Comparison of ENCODE assay signal across 9 mouse cellular contexts in genomic region chr5:138084507-138084906, GRCm38 (mm10). TPM values are rescaled to one million over a fixed set of nuclear protein-coding genes. Genes with fewer than 3 reads are reported as not detected.
DNase-seq lines count a peak whose midpoint lies in the region; ATAC-seq and TF ChIP-seq lines count a peak whose summit lies in the region.
"Had no signal": no experiment of that assay in that cellular context is flagged by ENCODE, and none has a peak within 500 bp of the region (broad histone marks: within the 10 kb centered on the region; RNA-seq: fewer than 3 reads in every experiment).

No protein-coding gene starts in this region.

- WGBS in heart, embryonic 10.5 days = 50% methylated on average over 2 of the region's 2 CpGs
- WGBS in heart, embryonic 16.5 days = 46% methylated on average over 2 of the region's 2 CpGs
- 26% methylated on average over 2 of the region's 2 CpGs for WGBS in liver, postnatal 0 days (ENCODE audit: insufficient replicate concordance)

- DNase-seq in heart, embryonic 10.5 days (ENCODE audit: low spot score) = no peak
- no peak for DNase-seq in heart, postnatal 14 days
- DNase-seq in G1E (ENCODE audit: low spot score) = no peak
- no peak for DNase-seq in liver, postnatal 0 days
- DNase-seq in thymus, postnatal 4 days = no peak
- DNase-seq in gastrocnemius, postnatal 14 days = no peak
- DNase-seq in left cerebral cortex, postnatal 14 days (ENCODE audit: low spot score in 2 of 2) = no peak

- intact Hi-C loops in heart, postnatal 14 days (cut with DNase I) = no loop called here
- intact Hi-C loops in gastrocnemius, postnatal 14 days (cut with DNase I; ENCODE audit: low total_unique reads) = no loop called here
- intact Hi-C loops in left cerebral cortex, postnatal 14 days (cut with DNase I) = no loop called here

- peak overlapping the region; percentile 96 for H3K4me3 ChIP-seq in heart, embryonic 10.5 days
- peak overlapping the region; percentile 96; the same call in 1 of the 2 replicates for H3K4me3 ChIP-seq in G1E (ENCODE audit: low read depth, low read length)
- peak overlapping the region; percentile 100 for H3K4me3 ChIP-seq in heart, embryonic 16.5 days (ENCODE audit: low read length)
- H3K4me3 ChIP-seq in liver, postnatal 0 days (ENCODE audit: low read depth, low read length) = peak overlapping the region; percentile 97

- H3K36me3 ChIP-seq in heart, embryonic 10.5 days = peaks cover 17% of the 10 kb centered on the region; the same call in 1 of the 2 replicates
- peaks cover 28% of the 10 kb centered on the region for H3K36me3 ChIP-seq in G1E (replicated peaks)
- H3K36me3 ChIP-seq in heart, embryonic 16.5 days (ENCODE audit: control insufficient read depth, insufficient read depth) = 0 out of 2 replicates have a peak, but pooled peaks cover 2% of the 10 kb centered on the region
- peaks cover 13% of the 10 kb centered on the region; the same call in 1 of the 2 replicates for H3K36me3 ChIP-seq in liver, postnatal 0 days (replicated peaks; ENCODE audit: insufficient read depth, low read length)

- TF ChIP-seq EP300 in liver, postnatal 0 days (IDR thresholded peaks at IDR 0.05; ENCODE audit: low read depth) = peak; percentile 85

- peak overlapping the region; percentile 99; the same call in 1 of the 2 replicates for H3K9ac ChIP-seq in heart, embryonic 16.5 days (ENCODE audit: low read length)
- 0 out of 2 replicates have a peak overlapping the region, but pooled peaks have one; percentile 35 for H3K9ac ChIP-seq in liver, postnatal 0 days (replicated peaks)

- no peaks in the 10 kb centered on the region for H3K4me1 ChIP-seq in heart, embryonic 10.5 days
- H3K4me1 ChIP-seq in G1E (ENCODE audit: insufficient read depth, low read depth, low read length) = peaks cover 33% of the 10 kb centered on the region
- H3K4me1 ChIP-seq in heart, embryonic 16.5 days (ENCODE audit: control insufficient read depth, insufficient read depth, low read length) = peaks cover 8% of the 10 kb centered on the region
- H3K4me1 ChIP-seq in liver, postnatal 0 days (ENCODE audit: insufficient read depth) = peaks cover 36% of the 10 kb centered on the region

- H3K9me3 ChIP-seq in heart, embryonic 10.5 days = no peaks in the 10 kb centered on the region
- H3K9me3 ChIP-seq in G1E (replicated peaks) = no peaks in the 10 kb centered on the region
- H3K9me3 ChIP-seq in heart, embryonic 16.5 days (replicated peaks; ENCODE audit: control insufficient read depth, low read length) = no peaks in the 10 kb centered on the region
- no peaks in the 10 kb centered on the region for H3K9me3 ChIP-seq in liver, postnatal 0 days (ENCODE audit: low read length)

- H3K27me3 ChIP-seq in heart, embryonic 10.5 days (ENCODE audit: insufficient read depth, poor library complexity, severe bottlenecking) = no peaks in the 10 kb centered on the region
- no peaks in the 10 kb centered on the region for H3K27me3 ChIP-seq in G1E (ENCODE audit: insufficient read depth, low read length)
- H3K27me3 ChIP-seq in heart, embryonic 16.5 days (ENCODE audit: control insufficient read depth, insufficient read depth, low read length) = no peaks in the 10 kb centered on the region
- no peaks in the 10 kb centered on the region for H3K27me3 ChIP-seq in liver, postnatal 0 days (ENCODE audit: insufficient read depth, low read length)

- peak overlapping the region; percentile 85 for H3K4me2 ChIP-seq in heart, embryonic 16.5 days (ENCODE audit: low read depth, low read length)
- peak overlapping the region; percentile 76 for H3K4me2 ChIP-seq in liver, postnatal 0 days (ENCODE audit: low read depth, low read length)

- H3K27ac ChIP-seq in heart, embryonic 10.5 days = peak overlapping the region; percentile 96; the same call in 1 of the 2 replicates
- H3K27ac ChIP-seq in heart, embryonic 16.5 days (ENCODE audit: low read length) = no peak overlapping the region
- H3K27ac ChIP-seq in liver, postnatal 0 days (ENCODE audit: low read depth) = peak overlapping the region; percentile 44; the same call in 1 of the 2 replicates

- no peak for TF ChIP-seq CTCF in G1E (IDR thresholded peaks at IDR 0.05; ENCODE audit: low read depth, low read length)
- TF ChIP-seq CTCF in liver, postnatal 0 days (IDR thresholded peaks at IDR 0.05; ENCODE audit: low read depth) = no peak

- no peak for ATAC-seq in G1E (ENCODE audit: extremely low read depth, insufficient number of reproducible peaks, low FRiP score, poor library complexity, severe bottlenecking)
- no peak for ATAC-seq in heart, embryonic 16.5 days (replicated peaks; ENCODE audit: extremely low read depth, insufficient read depth, low FRiP score)
- ATAC-seq in liver, postnatal 0 days = peak; percentile 33

RNA-seq across cellular contexts. Expression of gene Zkscan1, which starts 0.4 kb away (rescaled TPM):
- 15.6 and 15.8 TPM in 2 replicates for polyA plus RNA-seq in heart, embryonic 10.5 days (2016; fragmentation: Nextera tagmentation; extraction: Ambion mirVana)
- 10 to 100 TPM; 17.8 to 18.0 TPM for total RNA-seq in heart, postnatal 14 days (2021)
- 57.8 and 66.5 TPM in 2 replicates for total RNA-seq in G1E (2014; fragmentation: Nextera tagmentation)
- total RNA-seq in G1E (2017) = 22.2 and 26.7 TPM in 2 replicates
- 2.0 and 2.4 TPM in 2 replicates for polyA plus RNA-seq in G1E (2012)
- 8.9 and 10.1 TPM in 2 replicates for polyA plus RNA-seq in heart, embryonic 16.5 days (2015; fragmentation: Nextera tagmentation; extraction: Ambion mirVana)
- 3.5 and 4.2 TPM in 2 replicates for polyA plus RNA-seq in liver, postnatal 0 days (2015; fragmentation: Nextera tagmentation; extraction: Ambion mirVana)
- 10 to 100 TPM; 10.8 to 11.2 TPM for total RNA-seq in gastrocnemius, postnatal 14 days (2021)
- total RNA-seq in left cerebral cortex, postnatal 14 days (2021) = 10 to 100 TPM; 39.2 to 40.4 TPM

RNA-seq across cellular contexts. Expression of gene Smok3c, which starts 31.5 kb away (rescaled TPM):
- not detected in 2 replicates for polyA plus RNA-seq in heart, embryonic 10.5 days (2016; fragmentation: Nextera tagmentation; extraction: Ambion mirVana)
- not detected for total RNA-seq in heart, postnatal 14 days (2021)
- total RNA-seq in G1E (2014; fragmentation: Nextera tagmentation) (not detected in 2 replicates), G1E (2017) (0.11 TPM in 1 of 2 replicates, not detected in the other)
- not detected in 2 replicates for polyA plus RNA-seq in G1E (2012)
- not detected in 2 replicates for polyA plus RNA-seq in heart, embryonic 16.5 days (2015; fragmentation: Nextera tagmentation; extraction: Ambion mirVana)
- not detected in 2 replicates for polyA plus RNA-seq in liver, postnatal 0 days (2015; fragmentation: Nextera tagmentation; extraction: Ambion mirVana)
- total RNA-seq in gastrocnemius, postnatal 14 days (2021) = not detected
- total RNA-seq in left cerebral cortex, postnatal 14 days (2021) = not detected
- total RNA-seq: heart, adult 18-20 months had no signal

RNA-seq across cellular contexts. Expression of gene Zscan21, which starts 32.2 kb away (rescaled TPM):
- 50.0 and 65.1 TPM in 2 replicates for polyA plus RNA-seq in heart, embryonic 10.5 days (2016; fragmentation: Nextera tagmentation; extraction: Ambion mirVana)
- 10 to 100 TPM; 13.7 to 14.2 TPM for total RNA-seq in heart, postnatal 14 days (2021)
- 24.5 and 33.7 TPM in 2 replicates for total RNA-seq in G1E (2014; fragmentation: Nextera tagmentation)
- 14.1 and 15.6 TPM in 2 replicates for total RNA-seq in G1E (2017)
- 1.2 and 2.8 TPM in 2 replicates for polyA plus RNA-seq in G1E (2012)
- 37.6 and 42.7 TPM in 2 replicates for polyA plus RNA-seq in heart, embryonic 16.5 days (2015; fragmentation: Nextera tagmentation; extraction: Ambion mirVana)
- 10.3 and 12.3 TPM in 2 replicates for polyA plus RNA-seq in liver, postnatal 0 days (2015; fragmentation: Nextera tagmentation; extraction: Ambion mirVana)
- 10 to 100 TPM; 10.3 to 10.6 TPM for total RNA-seq in gastrocnemius, postnatal 14 days (2021)
- 10 to 100 TPM; 16.1 to 16.4 TPM for total RNA-seq in left cerebral cortex, postnatal 14 days (2021)
